Mouse (Mus musculus) heart, postnatal 0 days (tissue): ENCODE results near the gene Csnk2b. TPM values are rescaled to one million over a fixed set of nuclear protein-coding genes. Genes with fewer than 3 reads are reported as not detected.

Experiments used
- ATAC-seq: fragments of 200-750 bp; cut with Nextera tagmentation; 2 replicates; pipeline ENCODE4 v1.8.0; 2017; ENCODE audit warnings: low read depth, moderate number of reproducible peaks, moderate library complexity; ENCODE audit not compliant: insufficient read depth
- DNase-seq: peaks from one replicate; pipeline ENCODE4 v3.0.0-alpha.2; 2016; ENCODE audit warnings: low spot score
- H3K27ac ChIP-seq: fragments of 300-500 bp; sonication (generic); 2 replicates; pipeline ENCODE4 v1.5.1; 2014; ENCODE audit warnings: low read depth, mild to moderate bottlenecking
- H3K27me3 ChIP-seq: fragments of 300-500 bp; sonication (generic); 2 replicates; pipeline ENCODE4 v1.6.1; 2014; ENCODE audit warnings: low read length, mixed read lengths; ENCODE audit not compliant: control insufficient read depth, insufficient read depth
- H3K36me3 ChIP-seq: fragments of 300-500 bp; sonication (generic); replicated peaks from 2 replicates; pipeline ENCODE4 v1.6.1; 2014; ENCODE audit warnings: low read length, mixed read lengths; ENCODE audit not compliant: control insufficient read depth, insufficient read depth
- H3K4me1 ChIP-seq: fragments of 300-500 bp; sonication (generic); 2 replicates; pipeline ENCODE4 v1.6.1; 2014; ENCODE audit warnings: antibody characterized with exemption; ENCODE audit not compliant: control insufficient read depth, insufficient read depth
- H3K4me2 ChIP-seq: fragments of 300-500 bp; sonication (generic); 2 replicates; pipeline ENCODE4 v1.6.1; 2014; ENCODE audit warnings: low read depth, mild to moderate bottlenecking, low read length, moderate library complexity
- H3K4me3 ChIP-seq: fragments of 300-500 bp; sonication (generic); 2 replicates; pipeline ENCODE4 v1.5.1; 2014; ENCODE audit warnings: low read depth, low read length
- H3K9ac ChIP-seq: fragments of 300-500 bp; sonication (generic); replicated peaks from 2 replicates; pipeline ENCODE4 v1.6.1; 2014; ENCODE audit warnings: low read depth, low read length, mixed read lengths
- H3K9me3 ChIP-seq: fragments of 300-500 bp; sonication (generic); replicated peaks from 2 replicates; pipeline ENCODE4 v1.6.1; 2016; ENCODE audit warnings: low read length; ENCODE audit not compliant: control insufficient read depth
- CTCF ChIP-seq: IDR thresholded peaks from 2 replicates; pipeline ENCODE4 v1.5.1; 2016; ENCODE audit warnings: antibody characterized with exemption, control low read depth, low read depth
- EP300 ChIP-seq: IDR thresholded peaks from 2 replicates; pipeline ENCODE4 v1.6.1; 2016; ENCODE audit warnings: antibody characterized with exemption, low read depth
- WGBS: fragments of 180-500 bp; shearing (Covaris S2); extraction: QIAGEN DNeasy Blood & Tissue Kit; methylation state at CpG from one replicate; pipeline ENCODE4 v1.1.7; 2014; 5-methylcytosine and 5-hydroxymethylcytosine counted together
- polyA plus RNA-seq: library from polyadenylated mRNA; unstranded; fragments of >200 nt; fragmentation: Nextera tagmentation; extraction: Ambion mirVana; gene quantifications from 2 replicates; pipeline ENCODE4 v1.2.1, GENCODE M21; 2015
- total RNA-seq: library from RNA; depleted of rRNA; stranded (reverse); fragments of >200 nt; gene quantifications from 2 replicates; pipeline ENCODE4 v1.2.3, GENCODE M21; 2014; ENCODE audit warnings: low replicate concordance

Gene Csnk2b
- total and polyA plus RNA-seq, 2 experiments from 2014 or later, result 232 to 244 TPM

DNA sequence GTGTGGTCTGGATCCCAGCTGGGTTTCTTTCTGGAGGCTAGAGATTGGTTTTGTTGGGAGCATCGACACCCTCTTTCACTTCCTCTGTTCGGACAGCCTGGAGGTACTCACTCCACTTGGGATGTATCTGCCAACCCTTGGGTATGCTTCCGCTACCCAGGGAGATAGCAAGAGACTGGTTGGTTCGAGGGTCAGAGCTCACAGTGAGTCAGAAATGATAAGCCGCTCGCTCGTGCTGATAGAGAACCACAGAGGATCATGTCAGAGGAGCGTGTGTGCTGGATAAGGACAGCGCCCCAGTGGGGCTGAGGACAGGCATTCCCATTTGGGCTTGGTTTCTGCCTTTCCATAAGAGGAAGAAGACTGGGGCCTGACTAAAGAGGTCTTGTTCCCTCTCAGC lies 42.1 kb downstream of the Csnk2b start:
- TF ChIP-seq EP300 (no peak), CTCF (peak; percentile 18; the same call in 1 of the 2 replicates)
- 10% methylated on average over 9 of the region's 9 CpGs for WGBS
- H3K4me2 ChIP-seq, result peak overlapping the region; percentile 42
- no peak overlapping the region for H3K4me3 ChIP-seq
- no peaks in the 10 kb centered on the region; the same call in 1 of the 2 replicates for H3K27me3 ChIP-seq
- ATAC-seq (0 out of 2 replicates have a peak, but pooled peaks have one; percentile 24), DNase-seq (no peak)
- H3K36me3 ChIP-seq, result no peaks in the 10 kb centered on the region
- H3K4me1 ChIP-seq, result peaks cover 15% of the 10 kb centered on the region; the same call in 1 of the 2 replicates
- no peak overlapping the region for H3K9ac ChIP-seq
- H3K9me3 ChIP-seq, result no peaks in the 10 kb centered on the region
- no peak overlapping the region for H3K27ac ChIP-seq

DNA sequence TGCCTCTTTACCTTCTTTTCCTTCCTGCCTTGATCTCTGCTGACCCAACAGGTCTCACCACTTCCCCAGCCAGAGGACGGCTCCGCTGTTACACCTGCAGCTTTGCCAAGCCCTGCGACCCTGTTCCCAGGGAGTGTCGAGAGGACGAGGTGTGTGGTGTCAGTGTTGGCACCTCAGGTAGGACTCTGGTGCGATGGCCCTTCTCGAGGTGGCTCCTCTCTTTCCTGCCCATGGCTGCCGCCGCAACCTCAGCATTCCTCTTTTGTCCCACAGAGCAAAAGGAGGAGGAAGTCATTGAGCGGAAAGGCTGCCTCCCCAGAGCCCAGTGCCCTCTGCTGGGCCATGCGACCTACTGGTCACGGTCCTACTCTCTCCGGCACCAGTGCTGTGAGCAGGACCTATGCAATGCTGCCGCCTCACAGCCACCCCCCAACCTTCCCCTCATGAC lies 44.0 kb downstream of the Csnk2b start, which contains the start of gene Ly6g6d:
Gene Ly6g6d (minus strand): TSS at position 280 of the 448 bp plus-strand sequence.
- H3K4me1 ChIP-seq, result peaks cover 15% of the 10 kb centered on the region; the same call in 1 of the 2 replicates
- no peaks in the 10 kb centered on the region for H3K36me3 ChIP-seq
- H3K4me2 ChIP-seq, result peak within 1 kb of the TSS; percentile 58
- TF ChIP-seq CTCF (peak; percentile 62), EP300 (no peak)
- no peaks in the 10 kb centered on the region for H3K9me3 ChIP-seq
- DNase-seq, result peak; percentile 73
- no peak within 1 kb of the TSS for H3K27ac ChIP-seq
- ATAC-seq, result peak; percentile 82
- 11% methylated on average over 14 of the region's 14 CpGs for WGBS
- peak within 1 kb of the TSS; percentile 51 for H3K9ac ChIP-seq
- no peaks in the 10 kb centered on the region; the same call in 1 of the 2 replicates for H3K27me3 ChIP-seq
- peak within 1 kb of the TSS; percentile 36 for H3K4me3 ChIP-seq

DNA sequence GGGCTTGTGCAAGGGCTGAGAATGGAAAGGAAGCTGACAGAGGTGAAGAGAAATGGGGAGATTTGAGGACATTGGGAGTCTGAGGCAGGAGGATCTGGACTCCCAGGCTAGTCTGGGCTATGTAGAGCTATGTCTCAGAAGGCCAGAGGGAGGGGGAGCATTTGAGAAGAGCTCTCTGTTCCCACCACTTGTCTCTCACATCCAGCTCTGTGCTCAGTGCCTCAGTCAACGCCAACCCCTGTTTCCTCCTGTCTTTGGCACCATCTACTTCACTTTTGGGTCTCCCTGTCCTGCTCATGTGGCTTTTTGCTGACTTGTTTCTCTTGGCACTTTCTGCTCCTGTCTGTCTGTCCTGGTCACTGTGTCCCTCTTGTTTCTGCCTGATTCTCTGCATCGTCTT lies 44.6 kb downstream of the Csnk2b start:
- no peak overlapping the region; the same call in 1 of the 2 replicates for H3K9ac ChIP-seq

DNA sequence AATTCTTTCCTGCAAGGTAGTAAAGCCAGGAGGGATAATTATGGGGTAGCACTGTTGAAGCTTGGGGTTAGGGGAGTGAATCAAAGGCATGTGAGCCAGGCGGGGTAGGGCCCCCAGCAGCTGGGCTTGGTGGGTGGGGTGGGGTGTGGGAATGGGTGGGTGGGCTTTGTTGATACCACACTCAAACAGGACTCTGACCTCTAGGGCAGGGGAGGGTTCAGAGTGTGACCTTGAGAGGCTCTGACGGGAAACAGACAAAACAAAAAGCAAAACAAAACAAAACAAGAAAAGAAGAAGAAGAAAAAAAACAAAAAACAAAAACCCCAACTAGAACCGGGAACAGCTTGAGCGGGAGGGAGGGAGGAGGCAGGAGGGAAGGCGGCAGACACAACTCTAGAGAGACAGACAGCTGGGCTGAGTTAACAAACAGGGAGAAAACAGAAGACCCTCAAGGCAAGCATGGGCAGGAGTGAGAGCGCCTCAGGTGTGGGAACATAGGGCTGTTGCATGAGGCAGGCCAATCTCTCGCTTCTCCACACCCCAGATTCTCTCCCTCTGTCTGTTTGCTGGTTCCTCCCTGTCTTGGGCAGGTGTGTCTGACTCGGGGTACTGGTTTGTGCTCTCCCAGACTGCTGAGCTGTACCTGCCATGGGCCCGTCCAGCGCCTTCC lies 45.2 kb downstream of the Csnk2b start, which contains the start of gene Ly6g6e:
Gene Ly6g6e (plus strand): TSS at position 396 of the 670 bp plus-strand sequence.
- no peak within 1 kb of the TSS for H3K27ac ChIP-seq
- H3K4me1 ChIP-seq, result peaks cover 15% of the 10 kb centered on the region; the same call in 1 of the 2 replicates
- no peaks in the 10 kb centered on the region for H3K9me3 ChIP-seq
- peak within 1 kb of the TSS; percentile 36 for H3K4me3 ChIP-seq
- TF ChIP-seq CTCF (no peak), EP300 (no peak)
- no peak for ATAC-seq
- no peaks in the 10 kb centered on the region; the same call in 1 of the 2 replicates for H3K27me3 ChIP-seq
- no peaks in the 10 kb centered on the region for H3K36me3 ChIP-seq
- no peak for DNase-seq
- H3K9ac ChIP-seq, result peak within 1 kb of the TSS; percentile 51
- 50% methylated on average over 10 of the region's 10 CpGs for WGBS
- H3K4me2 ChIP-seq, result peak within 1 kb of the TSS; percentile 58

More for the DNA sequence above, 44.6 kb downstream of the Csnk2b start:
- H3K27me3 ChIP-seq, result no peaks in the 10 kb centered on the region; the same call in 1 of the 2 replicates
- DNase-seq (no peak), ATAC-seq (no peak)
- H3K36me3 ChIP-seq, result no peaks in the 10 kb centered on the region
- WGBS, result 37% methylated on average over 2 of the region's 2 CpGs
- peak overlapping the region; percentile 58 for H3K4me2 ChIP-seq
- peak overlapping the region; percentile 36 for H3K4me3 ChIP-seq
- peaks cover 15% of the 10 kb centered on the region; the same call in 1 of the 2 replicates for H3K4me1 ChIP-seq
- TF ChIP-seq EP300 (no peak), CTCF (no peak)
- H3K9me3 ChIP-seq, result no peaks in the 10 kb centered on the region
- no peak overlapping the region for H3K27ac ChIP-seq

DNA sequence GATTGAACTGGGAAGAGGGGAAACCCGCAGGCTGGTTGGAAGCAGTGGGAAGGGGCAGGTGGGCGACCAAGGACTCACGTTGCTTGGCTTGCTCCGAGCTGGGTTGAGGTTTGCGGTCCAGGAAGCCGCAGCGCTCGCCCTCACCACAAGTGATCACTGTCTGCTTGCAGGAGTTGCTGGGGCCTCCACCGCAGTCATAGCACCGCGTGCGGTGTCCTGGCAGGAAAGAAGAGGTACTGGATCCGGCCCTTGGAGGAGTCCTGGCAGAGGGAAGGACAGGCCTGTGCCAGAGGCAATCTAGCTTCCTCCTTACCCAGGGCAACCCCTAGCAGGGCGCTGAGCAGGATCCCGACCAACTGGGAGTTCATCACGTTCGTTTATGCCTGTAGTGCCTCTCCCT lies 47.8 kb downstream of the Csnk2b start:
- Histone ChIP-seq H3K4me1 (peaks cover 9% of the 10 kb centered on the region; the same call in 1 of the 2 replicates), H3K9ac (no peak overlapping the region), H3K27ac (no peak overlapping the region), H3K27me3 (no peaks in the 10 kb centered on the region; the same call in none of the 2 replicates), H3K36me3 (no peaks in the 10 kb centered on the region), H3K4me3 (no peak overlapping the region), H3K9me3 (no peaks in the 10 kb centered on the region), H3K4me2 (no peak overlapping the region)
- 48% methylated on average over 17 of the region's 17 CpGs for WGBS
- ATAC-seq (no peak), DNase-seq (no peak)
- no peak for TF ChIP-seq CTCF
- TF ChIP-seq EP300, result no peak
